Mouse (Mus musculus) forebrain, embryonic 13.5 days (tissue): ENCODE data around the gene Gemin6. TPM values are rescaled to one million over a fixed set of nuclear protein-coding genes. Genes with fewer than 3 reads are reported as not detected.
"Not testable (repeated sequence)": the region's sequence is repeated elsewhere in the genome, so short reads cannot be mapped to it uniquely, and the experiment has no call there.

ENCODE experiments used
- ATAC-seq: fragments of 200-750 bp; cut with Nextera tagmentation; 2 replicates; pipeline ENCODE4 v1.8.0; 2017
- H3K27ac ChIP-seq: fragments of 300-500 bp; sonication (generic); 2 replicates; pipeline ENCODE4 v1.5.1; 2015; ENCODE audit warnings: inconsistent platforms, mild to moderate bottlenecking, moderate library complexity
- H3K27me3 ChIP-seq: fragments of 300-500 bp; sonication (generic); 2 replicates; pipeline ENCODE4 v1.6.1; 2015; ENCODE audit warnings: mild to moderate bottlenecking, inconsistent platforms
- H3K36me3 ChIP-seq: fragments of 300-500 bp; sonication (generic); 2 replicates; pipeline ENCODE4 v1.6.1; 2015; ENCODE audit warnings: mild to moderate bottlenecking, inconsistent platforms; ENCODE audit not compliant: poor library complexity, severe bottlenecking
- H3K4me1 ChIP-seq: fragments of 300-500 bp; sonication (generic); 2 replicates; pipeline ENCODE4 v1.6.1; 2015; ENCODE audit warnings: inconsistent platforms
- H3K4me2 ChIP-seq: fragments of 300-500 bp; sonication (generic); 2 replicates; pipeline ENCODE4 v1.6.1; 2015; ENCODE audit warnings: inconsistent platforms, mild to moderate bottlenecking, moderate library complexity
- H3K4me3 ChIP-seq: fragments of 300-500 bp; sonication (generic); 2 replicates; pipeline ENCODE4 v1.5.1; 2015; ENCODE audit warnings: mild to moderate bottlenecking, inconsistent platforms
- H3K9ac ChIP-seq: fragments of 300-500 bp; sonication (generic); 2 replicates; pipeline ENCODE4 v1.6.1; 2015; ENCODE audit warnings: mild to moderate bottlenecking, inconsistent platforms
- H3K9me3 ChIP-seq: fragments of 300-500 bp; sonication (generic); replicated peaks from 2 replicates; pipeline ENCODE4 v1.6.1; 2016; ENCODE audit warnings: inconsistent platforms
- WGBS: fragments of 180-500 bp; shearing (Covaris S2); methylation state at CpG from one replicate; pipeline ENCODE4 v1.1.7; 2015; 5-methylcytosine and 5-hydroxymethylcytosine counted together
- polyA plus RNA-seq: library from polyadenylated mRNA; unstranded; fragments of >200 nt; fragmentation: Nextera tagmentation; extraction: Ambion mirVana; gene quantifications from 2 replicates; pipeline ENCODE4 v1.2.1, GENCODE M21; 2015

Gemin6 gene
- 33.6 and 35.8 TPM in 2 replicates for polyA plus RNA-seq

DNA sequence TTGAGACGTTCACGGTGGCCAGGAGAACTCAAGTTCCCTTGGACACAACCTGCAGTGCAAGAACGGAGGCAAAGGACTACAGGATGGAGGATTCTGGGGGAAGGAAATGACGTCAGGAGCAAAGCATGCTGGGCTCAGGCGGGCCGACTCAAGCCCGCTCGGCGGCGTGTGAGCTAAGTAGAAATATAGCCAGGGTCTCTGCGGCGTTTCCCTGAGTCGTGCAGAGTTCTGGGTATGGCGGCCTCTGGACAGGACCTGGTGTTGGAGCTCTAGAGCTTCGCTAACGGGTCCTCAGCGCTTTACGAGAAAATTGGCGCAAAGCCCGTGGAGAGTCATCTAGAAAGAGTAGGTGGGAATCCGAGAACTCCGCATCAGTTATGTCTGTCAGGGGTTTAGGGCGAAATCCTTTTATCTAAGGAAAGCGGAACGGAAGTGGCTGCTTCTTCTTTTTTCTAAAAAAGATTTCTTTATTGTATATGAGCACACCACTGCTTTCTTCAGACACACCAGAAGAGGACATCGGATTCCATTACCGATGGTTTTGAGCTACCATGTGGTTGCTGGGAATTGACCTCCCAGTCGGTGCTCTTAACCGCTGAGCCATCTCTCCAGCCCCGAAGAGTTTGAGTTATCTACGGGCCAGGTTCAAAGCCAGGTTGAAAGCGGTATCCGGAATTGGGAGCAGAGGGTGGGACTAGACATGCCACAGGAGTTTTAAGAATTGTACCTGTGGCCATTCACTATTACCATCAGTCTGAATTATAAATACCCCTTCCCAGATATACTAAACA, at the start of gene Gemin6:
TSS of gene Gemin6 (plus strand) at position 116 of the 791 bp plus-strand sequence.
- peak within 1 kb of the TSS; percentile 75 for H3K9ac ChIP-seq
- no peaks in the 10 kb centered on the region for H3K9me3 ChIP-seq
- peaks cover 5% of the 10 kb centered on the region for H3K4me1 ChIP-seq
- H3K36me3 ChIP-seq: peaks cover 20% of the 10 kb centered on the region; the same call in 1 of the 2 replicates
- H3K4me2 ChIP-seq: peak within 1 kb of the TSS; percentile 80
- ATAC-seq: peak; percentile 99
- H3K27ac ChIP-seq: peak within 1 kb of the TSS; percentile 81
- H3K27me3 ChIP-seq: no peaks in the 10 kb centered on the region
- peak within 1 kb of the TSS; percentile 57 for H3K4me3 ChIP-seq
- under 1% methylated on average over 33 of the region's 33 CpGs for WGBS

DNA sequence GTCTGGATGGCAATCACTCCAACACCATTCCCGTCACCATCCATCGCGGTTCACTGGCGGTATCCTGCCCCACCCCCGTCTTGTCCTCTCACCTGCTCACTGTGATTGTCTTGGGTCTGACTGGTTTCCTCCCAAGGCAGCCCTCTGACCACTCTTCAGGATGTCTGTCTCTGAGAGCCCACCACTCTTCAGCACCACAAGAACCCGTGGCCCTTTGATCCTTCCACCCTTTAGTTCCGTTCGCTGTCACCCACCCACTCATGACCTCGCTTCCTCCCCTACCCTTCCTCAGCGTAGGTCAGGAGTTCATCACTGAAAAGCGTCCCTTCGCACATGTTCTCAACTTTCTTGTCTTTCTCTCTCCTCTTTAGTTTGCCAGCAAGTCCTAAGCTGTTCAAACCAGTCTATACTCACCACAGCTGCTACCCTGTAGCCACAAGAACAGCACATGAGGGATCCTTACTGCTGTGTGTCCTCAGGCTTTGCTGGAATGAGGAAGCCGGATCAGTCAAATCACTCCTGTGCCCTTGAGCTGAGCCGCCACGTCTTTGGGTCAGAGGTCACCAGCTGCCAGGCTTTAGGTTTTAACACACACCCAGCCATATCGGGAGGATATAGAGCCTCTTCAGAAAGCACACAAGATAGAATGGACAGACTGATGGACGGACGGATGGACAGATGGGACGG, 49.4 kb upstream of the Gemin6 start:
- 85% methylated on average over 19 of the region's 19 CpGs for WGBS
- no peaks in the 10 kb centered on the region for H3K36me3 ChIP-seq
- no peaks in the 10 kb centered on the region for H3K9me3 ChIP-seq
- H3K27ac ChIP-seq: no peak overlapping the region
- H3K4me3 ChIP-seq: no peak overlapping the region
- no peak overlapping the region for H3K4me2 ChIP-seq
- H3K9ac ChIP-seq: no peak overlapping the region
- peak; percentile 33; the same call in 1 of the 2 replicates for ATAC-seq
- no peaks in the 10 kb centered on the region for H3K4me1 ChIP-seq
- no peaks in the 10 kb centered on the region for H3K27me3 ChIP-seq

DNA sequence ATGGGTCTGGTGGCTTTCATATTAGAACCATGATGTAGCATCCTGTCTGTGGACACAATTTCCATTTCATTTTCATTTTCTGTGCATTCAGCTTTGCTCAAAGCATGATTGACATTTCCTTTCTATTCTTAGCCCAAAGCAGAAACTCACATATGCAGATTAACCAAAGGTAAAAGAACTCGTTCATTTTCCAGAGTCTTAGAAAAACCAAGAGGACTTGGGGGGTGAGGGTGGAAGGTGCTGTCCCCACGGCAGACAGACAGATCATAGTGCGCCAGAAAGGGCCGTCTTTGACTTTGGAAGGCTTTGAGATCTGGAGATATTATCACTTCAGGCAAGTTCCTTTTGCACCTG, 48.9 kb upstream of the Gemin6 start:
- ATAC-seq: no peak
- Histone ChIP-seq H3K27me3 (no peaks in the 10 kb centered on the region), H3K27ac (no peak overlapping the region), H3K9me3 (no peaks in the 10 kb centered on the region), H3K36me3 (no peaks in the 10 kb centered on the region), H3K9ac (no peak overlapping the region), H3K4me3 (no peak overlapping the region), H3K4me2 (no peak overlapping the region), H3K4me1 (no peaks in the 10 kb centered on the region)
- WGBS: 71% methylated on average over 4 of the region's 4 CpGs

DNA sequence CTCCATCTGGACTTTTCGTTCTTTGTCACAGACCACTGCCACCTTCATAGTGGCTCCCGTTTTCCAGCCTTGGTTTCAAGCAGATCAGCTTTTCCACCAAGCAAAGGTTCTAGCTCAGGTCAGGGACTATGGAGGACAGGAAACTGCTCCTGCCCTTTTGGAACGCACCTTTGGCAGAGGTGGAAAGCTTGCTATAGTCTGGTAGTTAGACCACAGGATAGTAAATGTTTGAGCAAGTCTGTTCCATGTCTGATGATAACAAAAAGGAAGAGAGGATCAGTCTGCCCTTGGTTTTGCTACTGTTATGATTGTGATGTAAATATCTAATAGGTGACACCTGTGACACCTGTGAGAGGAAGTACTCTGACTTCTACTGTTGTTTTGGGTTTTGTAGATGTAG, 48.3 kb upstream of the Gemin6 start:
- Histone ChIP-seq H3K4me1 (no peaks in the 10 kb centered on the region), H3K4me2 (no peak overlapping the region), H3K9ac (no peak overlapping the region), H3K27ac (no peak overlapping the region), H3K9me3 (no peaks in the 10 kb centered on the region), H3K4me3 (no peak overlapping the region), H3K27me3 (no peaks in the 10 kb centered on the region), H3K36me3 (no peaks in the 10 kb centered on the region)
- ATAC-seq: no peak
- WGBS: 88% methylated on average over 3 of the region's 3 CpGs

DNA sequence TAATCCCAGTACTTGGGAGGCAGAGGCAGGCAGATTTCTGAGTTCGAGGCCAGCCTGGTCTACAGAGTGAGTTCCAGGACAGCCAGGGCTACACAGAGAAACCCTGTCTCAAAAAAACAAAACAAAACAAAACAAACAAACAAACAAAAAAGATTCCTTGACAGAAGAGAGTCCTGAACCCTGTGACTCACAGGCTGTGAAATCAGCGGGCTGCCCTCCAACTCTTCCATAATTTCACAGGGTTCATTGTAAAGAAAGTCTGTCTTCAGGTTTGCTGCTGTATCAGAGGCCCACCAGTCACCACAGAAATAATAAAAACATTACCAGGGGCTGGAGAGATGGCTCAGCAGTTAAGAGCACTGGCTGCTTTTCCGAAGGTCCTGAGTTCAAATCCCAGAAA, 45.4 kb upstream of the Gemin6 start:
- H3K27me3 ChIP-seq, H3K9ac ChIP-seq, ATAC-seq, H3K27ac ChIP-seq, H3K36me3 ChIP-seq, H3K4me1 ChIP-seq, H3K4me2 ChIP-seq, H3K4me3 ChIP-seq, H3K9me3 ChIP-seq: not testable (repeated sequence)
- WGBS: 91% methylated on average over 3 of the region's 3 CpGs

DNA sequence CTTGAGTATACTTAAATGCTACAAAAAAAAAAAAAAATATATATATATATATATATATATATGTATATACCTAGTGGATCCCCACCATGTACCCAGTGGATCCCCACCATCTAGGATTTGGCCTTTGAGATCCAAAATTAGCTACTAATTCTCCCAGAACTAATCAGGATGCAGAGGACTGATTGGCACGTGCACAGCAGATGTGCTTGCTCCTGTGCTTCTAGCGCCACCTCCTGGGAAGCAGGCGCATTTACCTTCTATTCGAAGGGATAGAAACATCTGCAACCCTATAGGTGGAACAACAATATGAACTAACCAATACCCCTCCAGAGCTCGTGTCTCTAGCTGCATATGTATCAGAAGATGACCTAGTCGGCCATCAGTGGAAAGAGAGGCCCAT, 44.3 kb upstream of the Gemin6 start:
- H3K4me2 ChIP-seq: no peak overlapping the region
- H3K9ac ChIP-seq: no peak overlapping the region
- H3K36me3 ChIP-seq: no peaks in the 10 kb centered on the region
- H3K27me3 ChIP-seq: no peaks in the 10 kb centered on the region
- peak; percentile 84 for ATAC-seq
- WGBS: under 1% methylated on average over 6 of the region's 6 CpGs
- no peak overlapping the region for H3K4me3 ChIP-seq
- H3K4me1 ChIP-seq: no peaks in the 10 kb centered on the region
- H3K27ac ChIP-seq: no peak overlapping the region
- H3K9me3 ChIP-seq: no peaks in the 10 kb centered on the region

DNA sequence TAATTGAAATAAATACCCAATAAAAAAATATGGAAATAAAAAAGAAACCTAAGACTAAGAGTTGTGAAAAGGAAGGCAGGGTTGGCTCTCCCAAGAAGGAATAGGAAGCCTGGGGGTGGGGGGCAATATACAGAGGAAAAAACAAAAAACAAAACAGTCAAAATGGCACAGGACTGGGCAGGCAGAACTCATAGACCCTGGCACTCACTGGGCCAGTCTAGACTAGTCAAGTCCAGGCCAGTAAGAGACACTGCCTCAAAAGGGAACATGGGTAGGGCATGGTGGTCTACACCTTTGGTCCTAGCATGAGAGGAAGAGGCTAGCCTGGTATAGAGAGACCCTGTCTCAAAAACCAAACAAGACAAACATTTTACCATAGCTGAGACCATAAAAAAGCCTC, 43.8 kb upstream of the Gemin6 start:
- no peaks in the 10 kb centered on the region for H3K27me3 ChIP-seq
- peak; percentile 46 for ATAC-seq
- H3K4me2 ChIP-seq: no peak overlapping the region
- H3K27ac ChIP-seq: no peak overlapping the region
- no peak overlapping the region for H3K9ac ChIP-seq
- no peaks in the 10 kb centered on the region for H3K4me1 ChIP-seq
- no peaks in the 10 kb centered on the region for H3K36me3 ChIP-seq
- no peak overlapping the region for H3K4me3 ChIP-seq
- H3K9me3 ChIP-seq: no peaks in the 10 kb centered on the region

DNA sequence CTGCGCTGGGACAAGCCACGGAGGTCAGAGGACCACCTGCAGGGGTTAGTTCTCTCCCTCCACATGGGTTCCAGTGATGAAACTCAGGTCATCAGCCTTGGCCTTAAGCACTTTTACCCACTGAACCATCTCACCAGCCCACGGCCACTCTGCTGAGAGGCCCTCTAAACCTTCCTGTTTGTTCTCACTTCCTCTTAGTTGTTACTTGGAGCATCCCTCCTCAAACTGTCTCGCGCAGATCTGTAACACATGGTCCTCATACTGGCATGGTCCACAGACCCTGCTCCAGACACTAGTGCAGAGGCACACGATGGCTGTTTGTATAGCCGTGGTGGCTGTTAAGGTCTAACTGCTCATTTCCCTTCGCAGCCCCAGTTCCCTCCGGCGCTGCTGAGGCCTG, 40.6 kb upstream of the Gemin6 start:
- Histone ChIP-seq H3K9ac (no peak overlapping the region), H3K9me3 (no peaks in the 10 kb centered on the region), H3K27ac (no peak overlapping the region), H3K36me3 (no peaks in the 10 kb centered on the region), H3K4me1 (no peaks in the 10 kb centered on the region), H3K4me3 (no peak overlapping the region), H3K27me3 (no peaks in the 10 kb centered on the region), H3K4me2 (no peak overlapping the region)
- ATAC-seq: no peak
- 86% methylated on average over 10 of the region's 10 CpGs for WGBS

DNA sequence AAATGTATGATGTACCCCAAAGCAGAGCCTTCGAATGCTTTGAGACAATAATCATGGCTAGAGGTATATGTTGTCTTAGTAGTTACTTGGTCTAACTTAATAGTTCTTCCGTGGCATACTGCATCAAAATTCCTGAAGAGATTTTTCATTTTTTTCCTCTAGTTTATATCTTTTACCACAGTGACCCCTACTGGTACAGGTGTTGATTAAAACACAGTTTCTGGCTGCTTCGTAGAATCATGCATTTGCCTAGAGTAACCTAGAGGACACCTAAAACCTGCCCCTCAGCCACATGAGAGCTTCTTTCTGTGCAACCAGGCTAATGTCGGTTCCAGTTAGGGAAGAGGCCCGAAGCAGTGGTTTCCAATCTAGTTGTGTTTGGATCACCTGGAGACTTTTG, 31.2 kb upstream of the Gemin6 start:
- Histone ChIP-seq H3K27ac (no peak overlapping the region), H3K4me3 (no peak overlapping the region), H3K36me3 (peaks cover 31% of the 10 kb centered on the region), H3K4me1 (0 out of 2 replicates have a peak, but pooled peaks cover 4% of the 10 kb centered on the region), H3K27me3 (no peaks in the 10 kb centered on the region), H3K9ac (no peak overlapping the region), H3K4me2 (no peak overlapping the region), H3K9me3 (no peaks in the 10 kb centered on the region)
- peak; percentile 45; the same call in 1 of the 2 replicates for ATAC-seq
- 66% methylated on average over 5 of the region's 5 CpGs for WGBS

DNA sequence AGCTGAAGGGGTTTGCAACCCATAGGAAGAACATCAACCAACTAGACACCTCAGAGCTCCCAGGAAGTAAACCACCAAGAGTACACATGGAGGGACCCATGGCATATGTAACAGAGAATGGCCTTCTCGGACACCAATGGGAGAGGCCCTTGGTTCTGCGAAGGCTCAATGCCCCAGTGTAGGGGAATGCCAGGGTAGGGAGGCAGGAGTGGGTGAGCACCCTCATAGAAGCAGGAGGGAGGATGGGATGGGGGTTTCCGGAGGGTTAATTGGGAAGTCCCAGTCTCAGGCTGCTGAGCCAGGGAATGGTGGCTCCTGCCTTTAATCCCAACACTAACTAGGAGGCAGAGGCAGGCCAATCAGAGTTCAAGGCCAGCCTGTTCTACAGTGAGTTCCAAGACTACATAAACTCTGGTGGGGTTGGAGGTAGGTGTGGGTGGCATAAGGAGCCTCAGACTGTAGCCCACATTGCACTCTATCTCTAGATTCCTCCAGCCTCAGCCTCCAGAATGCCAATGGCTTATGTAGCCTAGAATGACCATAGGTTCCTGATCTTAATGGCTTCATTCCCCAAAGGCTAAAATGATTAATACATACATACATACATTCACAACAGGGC, 25.0 kb upstream of the Gemin6 start:
- H3K4me2 ChIP-seq: no peak overlapping the region
- H3K4me3 ChIP-seq: no peak overlapping the region
- 90% methylated on average over 3 of the region's 3 CpGs for WGBS
- ATAC-seq: peak; percentile 36; the same call in 1 of the 2 replicates
- peaks cover 81% of the 10 kb centered on the region for H3K36me3 ChIP-seq
- H3K27me3 ChIP-seq: no peaks in the 10 kb centered on the region
- H3K4me1 ChIP-seq: peaks cover 11% of the 10 kb centered on the region; the same call in 1 of the 2 replicates
- no peak overlapping the region for H3K27ac ChIP-seq
- H3K9me3 ChIP-seq: no peaks in the 10 kb centered on the region
- no peak overlapping the region for H3K9ac ChIP-seq

DNA sequence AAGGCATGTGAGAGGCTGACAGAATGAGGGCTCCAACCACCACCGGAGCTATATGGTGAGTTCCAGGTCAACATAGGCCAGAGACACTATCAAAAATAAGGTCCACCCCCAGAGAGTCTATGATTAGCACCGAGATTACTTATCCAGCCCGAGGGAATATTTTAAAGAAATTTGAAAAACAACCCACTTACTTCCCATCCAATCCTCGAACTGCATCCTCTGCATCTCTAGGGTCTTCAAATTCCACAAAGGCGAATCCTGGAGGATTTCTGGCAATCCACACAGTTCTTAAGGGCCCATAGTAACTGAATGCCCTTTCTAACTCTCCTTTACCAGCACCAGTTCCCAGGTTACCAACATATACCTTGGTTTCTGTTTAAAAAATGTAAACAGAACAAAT, 18.6 kb upstream of the Gemin6 start:
- Histone ChIP-seq H3K36me3 (peaks cover 42% of the 10 kb centered on the region), H3K27ac (peak overlapping the region; percentile 99; the same call in 1 of the 2 replicates), H3K9ac (peak overlapping the region; percentile 99), H3K4me2 (peak overlapping the region; percentile 88), H3K27me3 (no peaks in the 10 kb centered on the region), H3K9me3 (no peaks in the 10 kb centered on the region), H3K4me1 (peaks cover 25% of the 10 kb centered on the region), H3K4me3 (peak overlapping the region; percentile 90)
- no peak for ATAC-seq
- WGBS: 44% methylated on average over 5 of the region's 5 CpGs

DNA sequence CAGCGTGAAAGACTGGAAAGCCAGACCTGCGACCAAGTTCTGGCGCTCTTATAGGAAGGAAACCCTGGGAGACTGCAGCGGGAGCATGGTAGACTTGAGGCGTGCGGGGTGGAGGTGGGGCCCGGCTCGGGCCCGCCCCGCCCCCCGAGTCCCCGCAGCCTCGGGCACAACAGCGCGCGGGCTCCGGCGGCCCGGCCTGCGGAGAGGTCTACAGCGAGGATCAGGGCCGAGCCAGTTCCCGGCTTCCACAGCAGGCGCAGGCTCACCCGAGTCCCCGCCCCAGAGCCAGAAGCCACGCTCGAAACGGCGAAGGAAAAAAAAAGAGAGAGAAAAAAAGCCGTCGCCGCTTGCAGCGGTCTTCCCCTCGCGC, 18.0 kb upstream of the Gemin6 start:
- WGBS: under 1% methylated on average over 36 of the region's 36 CpGs
- Histone ChIP-seq H3K4me1 (peaks cover 25% of the 10 kb centered on the region), H3K9me3 (no peaks in the 10 kb centered on the region), H3K4me3 (peak overlapping the region; percentile 90), H3K9ac (peak overlapping the region; percentile 99), H3K4me2 (peak overlapping the region; percentile 88), H3K27me3 (no peaks in the 10 kb centered on the region), H3K27ac (peak overlapping the region; percentile 99), H3K36me3 (peaks cover 39% of the 10 kb centered on the region)
- ATAC-seq: peak; percentile 71
